Mouse (Mus musculus): Measurements from ENCODE around the gene Dpp9.

DNA sequence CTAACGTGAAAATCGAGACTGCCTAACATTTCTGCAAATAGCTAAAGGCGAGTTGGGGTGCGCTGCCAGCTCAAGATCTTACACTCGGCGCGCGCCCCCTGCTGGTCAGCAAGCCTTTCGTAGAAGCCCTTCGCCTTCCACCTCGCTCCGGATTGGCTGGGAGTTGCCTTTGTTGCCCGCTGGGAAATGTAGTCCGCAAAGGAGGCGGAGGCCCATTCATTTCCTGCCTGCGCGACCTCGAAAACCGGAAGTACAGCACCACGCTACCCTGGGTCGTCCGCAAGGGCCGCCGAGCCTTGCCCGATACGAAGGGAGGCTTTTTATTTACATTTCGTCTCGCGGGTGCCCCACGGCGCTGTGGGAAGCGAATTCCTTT lies 37.1 kb upstream of the Dpp9 start:
- TF ChIP-seq GATA1 (IDR thresholded peaks at IDR 0.05; ENCODE audit: borderline replicate concordance, low read length) (no peak), FLI1 (IDR thresholded peaks at IDR 0.05; ENCODE audit: low read length) (peak; percentile 72; the same call in 1 of the 2 replicates)

All from megakaryocyte, embryonic 14.5 days (primary cell).